Mouse (Mus musculus) induced T-regulatory cell, adult 2 months (primary cell): ENCODE results near the gene Cd300lb.
A peak's percentile ranks its signal among the peaks of the same experiment; 100 is the strongest.

Source experiments
- DNase-seq: peaks from one replicate; pipeline ENCODE4 v3.0.0-alpha.2; 2012; ENCODE audit warnings: low read depth

Gene Cd300lb

GRCm38 (mm10) chr11:114883251-114883789 lies 50.9 kb downstream of the Cd300lb start:
- DNase-seq = peak; percentile 32

GRCm38 (mm10) chr11:114880589-114880988 lies 53.6 kb downstream of the Cd300lb start:
- peak; percentile 58 for DNase-seq

- no peak for DNase-seq
These were observed 54.0 kb downstream of the Cd300lb start for GRCm38 (mm10) chr11:114880185-114880584.

- no peak for DNase-seq
These were observed 54.5 kb downstream of the Cd300lb start for GRCm38 (mm10) chr11:114879666-114880065.

- DNase-seq = peak; percentile 47
These were observed 57.0 kb downstream of the Cd300lb start for GRCm38 (mm10) chr11:114877145-114877544.

GRCm38 (mm10) chr11:114876621-114877020 lies 57.6 kb downstream of the Cd300lb start:
- DNase-seq = peak; percentile 11

- DNase-seq = peak; percentile 38
These were observed 58.0 kb downstream of the Cd300lb start for GRCm38 (mm10) chr11:114876176-114876575.

GRCm38 (mm10) chr11:114875301-114875801 lies 58.8 kb downstream of the Cd300lb start:
- no peak for DNase-seq

- no peak for DNase-seq
These were observed 59.7 kb downstream of the Cd300lb start for GRCm38 (mm10) chr11:114874226-114875145.

- DNase-seq = peak; percentile 27
These were observed 61.0 kb downstream of the Cd300lb start for GRCm38 (mm10) chr11:114873022-114873817.
